Mouse (Mus musculus): ENCODE measurements around the gene Pym1. TPM values are rescaled to one million over a fixed set of nuclear protein-coding genes. Genes with fewer than 3 reads are reported as not detected.
A peak's percentile ranks its signal among the peaks of the same experiment; 100 is the strongest.

The Pym1 gene
- polyA plus RNA-seq, 1 experiment: 26.1 TPM

DNA sequence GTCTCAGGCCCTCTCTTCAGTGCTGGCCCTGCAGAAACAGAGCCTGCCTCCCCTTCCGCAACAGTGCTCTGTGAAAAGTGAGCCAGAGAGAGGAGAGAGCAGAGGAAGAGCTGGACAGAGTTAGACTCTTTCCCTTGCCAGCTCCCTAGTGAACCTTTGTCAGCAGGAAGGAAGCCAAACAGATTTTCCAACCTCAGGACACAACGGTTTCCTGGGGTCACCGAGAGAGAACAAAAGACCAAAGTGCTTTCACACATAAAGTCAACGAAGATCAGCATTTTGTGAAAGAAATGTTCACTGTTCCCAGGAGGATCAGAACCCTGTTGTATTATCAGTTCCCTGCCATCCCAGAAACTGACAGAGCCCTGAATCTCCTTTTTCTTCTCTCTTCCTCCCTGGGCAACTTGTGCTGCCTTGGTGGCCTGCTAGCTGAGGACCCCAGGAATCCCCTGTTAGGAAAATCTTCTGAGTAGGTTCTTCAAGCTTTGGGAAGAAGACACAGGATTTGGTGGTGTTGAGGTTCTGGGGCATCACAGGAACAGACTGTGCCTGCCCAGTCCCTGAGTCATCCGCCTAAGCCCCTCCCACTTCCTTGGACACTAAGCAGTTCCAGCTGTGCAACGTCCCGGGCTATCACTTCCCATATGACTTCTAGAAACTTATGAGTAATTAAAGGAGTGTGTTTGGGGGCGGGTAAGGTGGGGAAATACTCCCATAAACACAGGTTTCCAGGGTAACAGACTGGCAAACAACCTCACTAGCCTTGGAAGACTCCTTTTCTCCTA is 31.5 kb downstream of the Pym1 start:
- TF ChIP-seq CTCF (IDR thresholded peaks at IDR 0.05; ENCODE audit: low read depth, low read length) (no peak), POLR2A (IDR thresholded peaks at IDR 0.05; ENCODE audit: borderline replicate concordance, low read depth, low read length) (no peak)
- H3K4me3 ChIP-seq (ENCODE audit: insufficient read depth, low read length): no peak overlapping the region
- H3K27ac ChIP-seq (ENCODE audit: insufficient read depth, low read depth, low read length): peak overlapping the region; percentile 76
- peaks cover 27% of the 10 kb centered on the region for H3K4me1 ChIP-seq (ENCODE audit: control insufficient read depth, insufficient read depth, low read length)

DNA sequence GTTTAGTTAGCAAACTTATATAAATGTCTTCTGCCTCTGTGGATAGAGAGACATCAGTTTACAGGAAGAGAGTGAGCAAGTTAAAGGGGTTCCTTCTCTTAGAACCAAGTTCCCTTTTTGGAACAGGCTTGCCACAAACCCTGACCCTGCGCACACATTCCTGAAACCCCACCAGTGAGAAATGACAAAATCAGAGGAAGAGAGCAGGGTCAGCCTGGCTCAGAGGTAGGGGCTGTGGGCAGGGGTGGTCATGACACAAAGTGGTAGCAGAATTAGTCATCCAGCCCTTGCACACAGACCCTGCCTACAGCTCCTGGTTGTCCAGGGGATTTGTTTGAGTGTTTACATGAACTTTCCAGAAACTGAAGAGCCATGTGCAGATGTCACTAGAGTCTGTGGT is 32.5 kb downstream of the Pym1 start:
- no peak for TF ChIP-seq POLR2A (IDR thresholded peaks at IDR 0.05; ENCODE audit: borderline replicate concordance, low read depth, low read length)
- TF ChIP-seq CTCF (IDR thresholded peaks at IDR 0.05; ENCODE audit: low read depth, low read length): no peak
- Histone ChIP-seq H3K4me1 (ENCODE audit: control insufficient read depth, insufficient read depth, low read length) (peaks cover 27% of the 10 kb centered on the region), H3K27ac (ENCODE audit: insufficient read depth, low read depth, low read length) (peak overlapping the region; percentile 67), H3K4me3 (ENCODE audit: insufficient read depth, low read length) (no peak overlapping the region)

DNA sequence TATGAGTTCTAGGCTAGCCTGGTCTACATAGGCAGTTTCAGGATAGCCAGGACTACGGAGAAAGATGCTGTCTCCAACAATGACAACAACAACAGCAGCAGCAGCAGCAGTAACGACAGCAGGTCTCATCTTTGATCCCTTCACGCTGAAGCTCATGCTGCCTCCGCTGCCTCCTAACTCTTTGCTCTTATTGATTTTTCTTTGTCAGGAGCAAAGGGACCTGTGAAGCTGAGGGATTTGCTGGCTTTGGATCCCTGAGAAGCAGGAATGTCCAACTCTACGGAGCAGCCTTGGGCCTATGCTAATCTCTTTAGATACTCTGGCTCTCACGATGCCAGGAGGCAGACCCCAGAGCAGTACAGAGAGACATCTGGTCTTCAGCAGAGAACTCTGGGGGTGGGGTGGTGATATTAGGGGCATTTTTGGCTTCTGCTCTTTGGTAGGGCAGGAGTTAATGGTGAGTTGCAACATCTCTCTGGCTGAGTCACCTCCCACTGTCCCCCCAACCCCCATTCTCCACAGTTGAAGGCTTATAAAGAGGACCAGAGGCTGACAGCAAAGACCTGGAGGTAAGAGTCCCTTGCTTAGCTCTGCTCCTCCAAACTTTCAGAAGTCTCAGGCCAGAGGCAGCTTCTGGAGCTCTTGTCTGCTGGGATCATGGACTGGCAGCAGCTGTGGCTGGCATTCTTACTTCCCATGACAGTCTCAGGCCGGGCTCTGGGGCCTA is 42.9 kb downstream of the Pym1 start, which contains the start of gene Mmp19:
TSS of gene Mmp19 (plus strand) at position 513 of the 727 bp plus-strand sequence.
- peak within 1 kb of the TSS; percentile 69 for H3K4me3 ChIP-seq (ENCODE audit: insufficient read depth, low read length)
- H3K4me1 ChIP-seq (ENCODE audit: control insufficient read depth, insufficient read depth, low read length): peaks cover 22% of the 10 kb centered on the region
- TF ChIP-seq CTCF (IDR thresholded peaks at IDR 0.05; ENCODE audit: low read depth, low read length) (no peak), POLR2A (IDR thresholded peaks at IDR 0.05; ENCODE audit: borderline replicate concordance, low read depth, low read length) (no peak)
- H3K27ac ChIP-seq (ENCODE audit: insufficient read depth, low read depth, low read length): peak within 1 kb of the TSS; percentile 50

DNA sequence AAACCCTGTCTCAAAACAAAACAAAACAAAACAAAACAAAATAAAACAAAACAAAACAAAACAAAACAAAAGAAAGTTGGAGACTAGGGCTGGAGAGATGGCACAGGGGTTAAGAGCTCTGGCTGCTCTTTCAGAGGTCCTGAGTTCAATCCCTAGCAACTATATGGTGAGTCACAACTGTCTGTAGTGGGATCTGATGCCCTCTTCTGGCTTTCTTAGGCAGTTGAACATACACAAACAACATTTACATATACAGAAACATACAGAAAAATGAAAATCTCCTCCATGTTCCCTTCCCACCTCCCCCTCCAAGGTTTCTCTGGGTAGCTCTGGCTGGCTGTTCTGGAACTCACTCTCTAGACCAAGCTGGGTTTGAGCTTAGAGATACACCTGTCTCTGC is 44.4 kb downstream of the Pym1 start:
- H3K4me3 ChIP-seq (ENCODE audit: insufficient read depth, low read length): no peak overlapping the region
- H3K4me1 ChIP-seq (ENCODE audit: control insufficient read depth, insufficient read depth, low read length): peaks cover 22% of the 10 kb centered on the region
- TF ChIP-seq CTCF (IDR thresholded peaks at IDR 0.05; ENCODE audit: low read depth, low read length) (no peak), POLR2A (IDR thresholded peaks at IDR 0.05; ENCODE audit: borderline replicate concordance, low read depth, low read length) (no peak)
- no peak overlapping the region for H3K27ac ChIP-seq (ENCODE audit: insufficient read depth, low read depth, low read length)

DNA sequence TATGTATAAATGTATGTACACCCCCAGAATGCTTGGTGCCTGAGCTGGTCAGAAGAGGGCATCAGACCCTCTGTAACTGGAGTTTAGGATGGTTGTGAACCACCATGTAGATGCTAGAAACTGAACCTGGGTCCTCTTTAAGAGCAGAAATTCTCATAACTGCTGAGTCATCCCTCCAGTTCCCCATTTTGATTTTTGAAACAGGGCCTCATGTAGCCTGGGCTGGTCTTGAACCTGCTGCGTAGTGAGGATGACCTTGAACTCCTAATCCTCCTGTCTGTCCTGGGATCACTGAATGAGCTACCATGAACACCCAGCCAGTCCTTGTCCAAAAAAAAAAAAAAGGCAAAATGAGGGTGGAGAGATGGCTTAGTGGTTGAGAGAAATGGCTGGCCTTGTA is 45.6 kb downstream of the Pym1 start:
- peaks cover 22% of the 10 kb centered on the region for H3K4me1 ChIP-seq (ENCODE audit: control insufficient read depth, insufficient read depth, low read length)
- TF ChIP-seq POLR2A (IDR thresholded peaks at IDR 0.05; ENCODE audit: borderline replicate concordance, low read depth, low read length): no peak
- no peak for TF ChIP-seq CTCF (IDR thresholded peaks at IDR 0.05; ENCODE audit: low read depth, low read length)

DNA sequence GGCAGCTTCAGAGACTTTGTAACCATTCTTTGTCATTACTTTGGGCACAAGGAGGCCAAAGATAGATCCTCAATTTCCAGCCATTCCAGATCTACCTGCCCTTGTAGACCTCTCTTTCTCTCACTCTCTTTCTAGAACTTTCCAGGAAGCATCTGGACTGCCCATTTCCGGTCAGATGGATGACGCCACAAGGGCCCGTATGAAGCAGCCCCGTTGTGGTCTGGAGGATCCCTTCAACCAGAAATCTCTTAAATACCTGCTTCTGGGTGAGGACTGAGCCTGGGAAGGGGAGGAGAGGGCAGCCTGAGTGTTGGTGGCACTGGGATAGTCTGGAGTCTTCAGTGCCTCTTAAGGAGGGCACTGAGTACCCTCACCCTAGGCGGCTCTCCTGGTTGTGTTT is 46.7 kb downstream of the Pym1 start:
- Histone ChIP-seq H3K27ac (ENCODE audit: insufficient read depth, low read depth, low read length) (no peak overlapping the region), H3K4me3 (ENCODE audit: insufficient read depth, low read length) (no peak overlapping the region), H3K4me1 (ENCODE audit: control insufficient read depth, insufficient read depth, low read length) (peaks cover 22% of the 10 kb centered on the region)
- TF ChIP-seq CTCF (IDR thresholded peaks at IDR 0.05; ENCODE audit: low read depth, low read length): no peak
- no peak for TF ChIP-seq POLR2A (IDR thresholded peaks at IDR 0.05; ENCODE audit: borderline replicate concordance, low read depth, low read length)

More for the DNA sequence above, 45.6 kb downstream of the Pym1 start:
- Histone ChIP-seq H3K27ac (ENCODE audit: insufficient read depth, low read depth, low read length) (no peak overlapping the region), H3K4me3 (ENCODE audit: insufficient read depth, low read length) (no peak overlapping the region)

DNA sequence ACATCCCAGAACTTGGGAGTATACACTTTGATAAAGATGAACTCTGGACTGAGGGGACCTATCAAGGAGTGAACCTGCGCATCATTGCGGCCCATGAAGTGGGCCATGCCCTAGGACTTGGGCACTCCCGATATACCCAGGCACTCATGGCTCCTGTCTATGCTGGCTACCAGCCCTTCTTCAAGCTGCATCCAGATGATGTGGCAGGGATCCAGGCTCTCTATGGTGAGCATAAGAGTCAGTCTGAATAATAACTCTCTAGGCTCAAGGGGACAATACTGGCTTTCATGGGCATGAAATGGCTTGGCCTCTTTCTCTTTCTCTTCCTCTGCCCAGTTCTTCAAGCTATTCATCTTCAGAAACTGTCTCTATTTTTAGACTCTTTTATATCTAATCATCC is 47.9 kb downstream of the Pym1 start:
- H3K4me3 ChIP-seq (ENCODE audit: insufficient read depth, low read length): no peak overlapping the region
- TF ChIP-seq POLR2A (IDR thresholded peaks at IDR 0.05; ENCODE audit: borderline replicate concordance, low read depth, low read length) (no peak), CTCF (IDR thresholded peaks at IDR 0.05; ENCODE audit: low read depth, low read length) (no peak)
- no peak overlapping the region for H3K27ac ChIP-seq (ENCODE audit: insufficient read depth, low read depth, low read length)
- H3K4me1 ChIP-seq (ENCODE audit: control insufficient read depth, insufficient read depth, low read length): peaks cover 18% of the 10 kb centered on the region

DNA sequence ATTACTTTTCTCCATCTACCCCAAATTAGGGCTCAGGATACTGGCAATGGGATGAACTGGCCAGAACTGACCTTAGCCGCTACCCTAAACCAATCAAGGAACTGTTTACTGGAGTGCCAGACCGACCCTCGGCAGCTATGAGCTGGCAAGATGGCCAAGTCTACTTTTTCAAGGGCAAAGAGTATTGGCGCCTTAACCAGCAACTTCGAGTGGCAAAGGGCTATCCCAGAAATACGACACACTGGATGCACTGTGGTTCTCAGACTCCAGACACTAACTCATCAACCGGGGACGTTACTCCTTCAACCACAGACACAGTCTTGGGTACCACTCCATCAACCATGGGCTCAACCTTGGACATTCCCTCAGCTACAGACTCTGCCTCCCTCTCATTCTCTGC is 51.0 kb downstream of the Pym1 start:
- TF ChIP-seq POLR2A (IDR thresholded peaks at IDR 0.05; ENCODE audit: borderline replicate concordance, low read depth, low read length) (no peak), CTCF (IDR thresholded peaks at IDR 0.05; ENCODE audit: low read depth, low read length) (no peak)
- Histone ChIP-seq H3K27ac (ENCODE audit: insufficient read depth, low read depth, low read length) (no peak overlapping the region), H3K4me3 (ENCODE audit: insufficient read depth, low read length) (no peak overlapping the region), H3K4me1 (ENCODE audit: control insufficient read depth, insufficient read depth, low read length) (peaks cover 9% of the 10 kb centered on the region)

DNA sequence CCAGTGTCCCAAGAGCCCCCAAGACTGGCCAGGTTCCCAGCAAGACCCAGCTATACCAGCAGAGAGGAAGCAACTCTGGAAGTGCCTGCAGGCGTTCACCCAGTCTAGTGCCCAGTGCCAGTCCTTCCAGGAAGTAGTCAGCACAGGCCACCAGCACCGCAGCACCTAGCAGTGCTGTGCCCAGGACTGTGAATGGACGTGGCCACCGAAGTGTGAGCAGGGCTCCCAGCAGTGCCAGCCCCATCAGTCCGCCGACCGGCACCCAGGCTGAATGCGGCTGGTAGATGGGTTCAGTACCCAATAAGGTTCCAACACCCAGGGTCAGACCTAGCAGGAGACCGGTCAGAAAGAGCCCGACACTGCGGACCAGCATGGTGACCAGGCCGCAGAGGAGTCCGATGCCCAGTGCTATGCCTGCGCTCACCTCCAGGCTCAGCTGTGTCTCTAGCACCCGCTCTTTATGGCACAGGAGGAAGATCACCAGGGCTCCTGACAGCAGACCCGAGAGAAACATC is 54.3 kb downstream of the Pym1 start:
- Histone ChIP-seq H3K4me1 (ENCODE audit: control insufficient read depth, insufficient read depth, low read length) (peaks cover 14% of the 10 kb centered on the region), H3K27ac (ENCODE audit: insufficient read depth, low read depth, low read length) (no peak overlapping the region), H3K4me3 (ENCODE audit: insufficient read depth, low read length) (no peak overlapping the region)
- TF ChIP-seq POLR2A (IDR thresholded peaks at IDR 0.05; ENCODE audit: borderline replicate concordance, low read depth, low read length) (no peak), CTCF (IDR thresholded peaks at IDR 0.05; ENCODE audit: low read depth, low read length) (no peak)

DNA sequence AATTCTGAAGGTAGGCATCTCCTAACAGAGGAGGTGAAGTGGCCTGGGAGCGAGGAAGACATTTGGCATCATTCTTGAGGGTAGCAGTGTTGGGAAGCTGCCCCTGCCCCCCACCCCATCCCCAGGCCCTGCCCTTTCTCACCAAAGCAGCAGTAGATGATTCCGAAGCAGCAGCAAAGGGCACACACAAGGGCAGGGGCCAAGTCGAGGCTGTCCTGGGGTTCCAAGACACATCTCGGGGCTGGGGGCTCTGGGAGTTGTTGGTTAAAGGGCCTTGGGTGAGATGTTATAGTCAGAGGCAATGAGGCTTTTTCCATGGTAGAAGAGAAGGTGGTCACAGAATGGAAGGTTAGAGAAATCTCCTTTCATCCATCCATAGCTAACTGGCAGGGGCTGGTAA is 55.3 kb downstream of the Pym1 start:
- Histone ChIP-seq H3K27ac (ENCODE audit: insufficient read depth, low read depth, low read length) (no peak overlapping the region), H3K4me1 (ENCODE audit: control insufficient read depth, insufficient read depth, low read length) (peaks cover 22% of the 10 kb centered on the region), H3K4me3 (ENCODE audit: insufficient read depth, low read length) (no peak overlapping the region)
- TF ChIP-seq POLR2A (IDR thresholded peaks at IDR 0.05; ENCODE audit: borderline replicate concordance, low read depth, low read length): no peak
- TF ChIP-seq CTCF (IDR thresholded peaks at IDR 0.05; ENCODE audit: low read depth, low read length): no peak

Measured in bone marrow macrophage, adult 2 months (primary cell).